20 mouse cellular contexts compared by ENCODE assay signal in the genomic region with DNA sequence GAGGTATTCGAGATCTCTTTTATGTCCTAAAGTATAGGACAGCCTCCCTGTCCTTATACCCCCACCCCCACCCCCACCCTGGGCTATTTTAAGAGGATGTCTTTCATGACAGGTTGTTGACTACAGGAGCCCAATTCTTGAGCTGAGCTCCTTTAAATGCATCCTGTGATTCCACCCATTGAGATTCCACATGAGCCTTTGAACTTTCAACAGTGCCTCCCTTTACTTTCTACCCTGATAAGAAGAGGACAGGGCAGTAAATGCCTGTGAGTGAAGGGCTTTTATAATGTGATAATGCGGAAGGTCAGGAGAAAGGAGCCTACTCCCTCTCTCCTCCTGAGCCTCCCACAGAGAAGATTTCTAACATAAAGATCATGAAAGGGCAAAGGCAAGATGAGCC.
DNase-seq lines count a peak whose midpoint lies in the region; ATAC-seq and TF ChIP-seq lines count a peak whose summit lies in the region.
"Had no signal": no experiment of that assay in that cellular context is flagged by ENCODE, and none has a peak within 500 bp of the region (broad histone marks: within the 10 kb centered on the region; RNA-seq: fewer than 3 reads in every experiment).

No protein-coding gene starts in this region.

- peaks cover 8% of the 10 kb centered on the region for H3K9me3 ChIP-seq in heart, embryonic 12.5 days (replicated peaks)
- no peaks in the 10 kb centered on the region for H3K9me3 ChIP-seq in midbrain, embryonic 13.5 days
- no peaks in the 10 kb centered on the region; the same call in 1 of the 2 replicates for H3K9me3 ChIP-seq in midbrain, embryonic 10.5 days (replicated peaks)
- no peaks in the 10 kb centered on the region for H3K9me3 ChIP-seq in intestine, embryonic 15.5 days
- H3K9me3 ChIP-seq: embryonic facial prominence, embryonic 10.5 days; kidney, embryonic 15.5 days; neural tube, embryonic 13.5 days had no signal

- H3K36me3 ChIP-seq in heart, embryonic 12.5 days = no peaks in the 10 kb centered on the region
- H3K36me3 ChIP-seq in midbrain, embryonic 13.5 days = no peaks in the 10 kb centered on the region
- H3K36me3 ChIP-seq in midbrain, embryonic 10.5 days = no peaks in the 10 kb centered on the region
- no peaks in the 10 kb centered on the region for H3K36me3 ChIP-seq in intestine, embryonic 15.5 days
- H3K36me3 ChIP-seq: embryonic facial prominence, embryonic 10.5 days; kidney, embryonic 15.5 days; neural tube, embryonic 13.5 days had no signal

- H3K4me2 ChIP-seq in heart, embryonic 12.5 days = no peak overlapping the region
- H3K4me2 ChIP-seq in midbrain, embryonic 13.5 days (replicated peaks) = no peak overlapping the region
- H3K4me2 ChIP-seq in intestine, embryonic 15.5 days (replicated peaks) = no peak overlapping the region
- H3K4me2 ChIP-seq: kidney, embryonic 15.5 days; neural tube, embryonic 13.5 days had no signal

- no peak overlapping the region for H3K4me3 ChIP-seq in heart, embryonic 12.5 days
- H3K4me3 ChIP-seq in midbrain, embryonic 13.5 days (replicated peaks) = no peak overlapping the region
- H3K4me3 ChIP-seq in midbrain, embryonic 10.5 days = no peak overlapping the region
- H3K4me3 ChIP-seq in intestine, embryonic 15.5 days (replicated peaks) = no peak overlapping the region
- H3K4me3 ChIP-seq in cerebellum, adult 2 months (replicated peaks; ENCODE audit: insufficient read depth, low read depth, low read length) = no peak overlapping the region
- H3K4me3 ChIP-seq: embryonic facial prominence, embryonic 10.5 days; kidney, embryonic 15.5 days; myocyte; neural tube, embryonic 13.5 days had no signal

- H3K9ac ChIP-seq in heart, embryonic 12.5 days = no peak overlapping the region
- no peak overlapping the region for H3K9ac ChIP-seq in midbrain, embryonic 13.5 days (replicated peaks)
- no peak overlapping the region for H3K9ac ChIP-seq in intestine, embryonic 15.5 days
- H3K9ac ChIP-seq: kidney, embryonic 15.5 days; neural tube, embryonic 13.5 days had no signal

- H3K27ac ChIP-seq in heart, embryonic 12.5 days (ENCODE audit: poor library complexity, severe bottlenecking) = peak overlapping the region; percentile 41
- no peak overlapping the region for H3K27ac ChIP-seq in midbrain, embryonic 13.5 days
- no peak overlapping the region; the same call in 1 of the 2 replicates for H3K27ac ChIP-seq in midbrain, embryonic 10.5 days (replicated peaks)
- H3K27ac ChIP-seq in intestine, embryonic 15.5 days = no peak overlapping the region
- H3K27ac ChIP-seq in cerebellum, adult 2 months (ENCODE audit: insufficient read depth, low read length) = no peak overlapping the region
- H3K27ac ChIP-seq: embryonic facial prominence, embryonic 10.5 days; kidney, embryonic 15.5 days; neural tube, embryonic 13.5 days had no signal

- H3K4me1 ChIP-seq in heart, embryonic 12.5 days (replicated peaks) = peaks cover 9% of the 10 kb centered on the region; the same call in 1 of the 2 replicates
- peaks cover 7% of the 10 kb centered on the region; the same call in 1 of the 2 replicates for H3K4me1 ChIP-seq in midbrain, embryonic 13.5 days (replicated peaks)
- peaks cover 16% of the 10 kb centered on the region for H3K4me1 ChIP-seq in midbrain, embryonic 10.5 days
- H3K4me1 ChIP-seq in intestine, embryonic 15.5 days (replicated peaks) = no peaks in the 10 kb centered on the region
- H3K4me1 ChIP-seq in cerebellum, adult 2 months (ENCODE audit: control insufficient read depth, insufficient read depth, low read length) = no peaks in the 10 kb centered on the region
- H3K4me1 ChIP-seq: kidney, embryonic 15.5 days; neural tube, embryonic 13.5 days had no signal

- H3K27me3 ChIP-seq in heart, embryonic 12.5 days (replicated peaks) = no peaks in the 10 kb centered on the region
- H3K27me3 ChIP-seq in midbrain, embryonic 13.5 days = no peaks in the 10 kb centered on the region
- H3K27me3 ChIP-seq in midbrain, embryonic 10.5 days (ENCODE audit: low read depth, poor library complexity, severe bottlenecking) = no peaks in the 10 kb centered on the region
- no peaks in the 10 kb centered on the region for H3K27me3 ChIP-seq in intestine, embryonic 15.5 days (replicated peaks)
- no peaks in the 10 kb centered on the region for H3K27me3 ChIP-seq in cerebellum, adult 2 months (ENCODE audit: control insufficient read depth, insufficient read depth, low read length)
- H3K27me3 ChIP-seq: kidney, embryonic 15.5 days; neural tube, embryonic 13.5 days had no signal

- TF ChIP-seq POLR2A in cerebellum, adult 2 months (IDR thresholded peaks at IDR 0.05; ENCODE audit: borderline replicate concordance, insufficient read depth, low read length) = no peak

- intact Hi-C loops in heart, postnatal 14 days (cut with DNase I) = no loop called here

- no peak for TF ChIP-seq CTCF in cerebellum, adult 2 months (IDR thresholded peaks at IDR 0.05; ENCODE audit: borderline replicate concordance, insufficient read depth, low read depth, low read length)

- DNase-seq in heart, postnatal 14 days = no peak
- no peak for DNase-seq in midbrain, embryonic 10.5 days (ENCODE audit: low spot score)
- no peak for DNase-seq in cerebellum, adult 2 months
- DNase-seq in cerebellum, postnatal 25 days = no peak
- DNase-seq: adrenal gland, postnatal 25 days; cerebellum, adult 9-11 months; gastrocnemius, postnatal 10 days; kidney, postnatal 36 days; layer of hippocampus, postnatal 36 days; lung, postnatal 4 days; right cerebral cortex, postnatal 4 days; thymus, postnatal 14 days had no signal

- ATAC-seq in heart, embryonic 12.5 days (ENCODE audit: insufficient number of reproducible peaks, low FRiP score) = no peak
- ATAC-seq in midbrain, embryonic 13.5 days = peak; percentile 55; the same call in 1 of the 2 replicates
- ATAC-seq in intestine, embryonic 15.5 days = peak; percentile 39; the same call in 1 of the 2 replicates
- ATAC-seq: inflammation-experienced regulatory T-cells, adult 6 months had no signal

- 16% methylated on average over 2 of the region's 2 CpGs for WGBS in heart, embryonic 12.5 days
- 18% methylated on average over 2 of the region's 2 CpGs for WGBS in midbrain, embryonic 13.5 days
- 17% methylated on average over 2 of the region's 2 CpGs for WGBS in midbrain, embryonic 10.5 days
- WGBS in intestine, embryonic 15.5 days = 38% methylated on average over 2 of the region's 2 CpGs
- WGBS in cerebellum, adult 2 months = 51% methylated on average over 2 of the region's 2 CpGs
